Mouse (Mus musculus) limb, embryonic 15.5 days (tissue): ENCODE measurements around the gene Taok3. TPM values are rescaled to one million over a fixed set of nuclear protein-coding genes. Genes with fewer than 3 reads are reported as not detected.

ENCODE experiments used
- ATAC-seq: fragments of 200-750 bp; cut with Nextera tagmentation; 2 replicates; pipeline ENCODE4 v1.8.0; 2017; ENCODE audit warnings: low read depth, moderate TSS enrichment; ENCODE audit not compliant: insufficient number of reproducible peaks, low FRiP score, low TSS enrichment
- H3K27ac ChIP-seq: fragments of 300-500 bp; sonication (generic); 2 replicates; pipeline ENCODE4 v1.5.1; 2015; ENCODE audit warnings: moderate library complexity, mild to moderate bottlenecking, inconsistent platforms
- H3K27me3 ChIP-seq: fragments of 300-500 bp; sonication (generic); 2 replicates; pipeline ENCODE4 v1.6.1; 2015; ENCODE audit warnings: inconsistent platforms
- H3K36me3 ChIP-seq: fragments of 300-500 bp; sonication (generic); 2 replicates; pipeline ENCODE4 v1.6.1; 2015; ENCODE audit warnings: inconsistent platforms
- H3K4me1 ChIP-seq: fragments of 300-500 bp; sonication (generic); 2 replicates; pipeline ENCODE4 v1.6.1; 2015; ENCODE audit warnings: inconsistent platforms
- H3K4me2 ChIP-seq: fragments of 300-500 bp; sonication (generic); 2 replicates; pipeline ENCODE4 v1.6.1; 2015; ENCODE audit warnings: mild to moderate bottlenecking, inconsistent platforms
- H3K4me3 ChIP-seq: fragments of 300-500 bp; sonication (generic); 2 replicates; pipeline ENCODE4 v1.5.1; 2015; ENCODE audit warnings: mild to moderate bottlenecking, inconsistent platforms
- H3K9ac ChIP-seq: fragments of 300-500 bp; sonication (generic); 2 replicates; pipeline ENCODE4 v1.6.1; 2015; ENCODE audit warnings: inconsistent platforms
- H3K9me3 ChIP-seq: fragments of 300-500 bp; sonication (generic); 2 replicates; pipeline ENCODE4 v1.6.1; 2016; ENCODE audit warnings: inconsistent platforms
- WGBS: fragments of 180-500 bp; shearing (Covaris S2); methylation state at CpG from one replicate; pipeline ENCODE4 v1.1.7; 2015; 5-methylcytosine and 5-hydroxymethylcytosine counted together
- polyA plus RNA-seq: library from polyadenylated mRNA; unstranded; fragments of >200 nt; fragmentation: Nextera tagmentation; extraction: Ambion mirVana; gene quantifications from 2 replicates; pipeline ENCODE4 v1.2.1, GENCODE M21; 2015

The Taok3 gene
- polyA plus RNA-seq, 1 experiment from 2014 or later = 20.5 TPM

GRCm38 (mm10) chr5:117193748-117194147 lies 73.8 kb downstream of the Taok3 start:
- Histone ChIP-seq H3K27ac (no peak overlapping the region), H3K9ac (no peak overlapping the region), H3K4me1 (no peaks in the 10 kb centered on the region), H3K36me3 (peaks cover 3% of the 10 kb centered on the region; the same call in 1 of the 2 replicates), H3K9me3 (no peaks in the 10 kb centered on the region), H3K4me2 (no peak overlapping the region), H3K4me3 (no peak overlapping the region), H3K27me3 (no peaks in the 10 kb centered on the region)
- ATAC-seq = no peak
- WGBS = 74% methylated on average over 7 of the region's 7 CpGs

DNA sequence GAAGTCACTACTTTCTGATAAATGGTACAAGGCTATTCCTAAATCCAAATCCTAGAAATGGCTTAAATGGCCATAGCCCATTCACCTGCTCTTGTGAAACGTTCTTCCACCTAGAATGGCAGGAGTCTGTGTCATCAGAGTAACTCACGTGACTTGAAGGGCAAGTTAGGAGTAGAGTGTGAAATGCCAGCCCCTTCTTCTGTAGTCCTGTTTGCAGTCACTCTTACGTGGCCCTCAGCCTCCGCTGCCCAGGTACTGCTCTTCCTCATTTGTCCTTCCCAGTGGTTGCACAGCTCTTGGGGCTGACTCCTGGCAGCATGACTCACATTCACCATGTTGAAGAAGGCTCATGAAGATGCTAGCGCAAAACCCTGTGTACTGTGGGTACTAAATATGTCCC lies 74.7 kb downstream of the Taok3 start:
- peaks cover 4% of the 10 kb centered on the region; the same call in 1 of the 2 replicates for H3K36me3 ChIP-seq
- no peak overlapping the region for H3K4me3 ChIP-seq
- no peak overlapping the region for H3K4me2 ChIP-seq
- 92% methylated on average over 5 of the region's 5 CpGs for WGBS
- no peak for ATAC-seq
- no peak overlapping the region for H3K27ac ChIP-seq
- no peak overlapping the region for H3K9ac ChIP-seq
- no peaks in the 10 kb centered on the region for H3K27me3 ChIP-seq
- no peaks in the 10 kb centered on the region for H3K4me1 ChIP-seq
- H3K9me3 ChIP-seq = no peaks in the 10 kb centered on the region

DNA sequence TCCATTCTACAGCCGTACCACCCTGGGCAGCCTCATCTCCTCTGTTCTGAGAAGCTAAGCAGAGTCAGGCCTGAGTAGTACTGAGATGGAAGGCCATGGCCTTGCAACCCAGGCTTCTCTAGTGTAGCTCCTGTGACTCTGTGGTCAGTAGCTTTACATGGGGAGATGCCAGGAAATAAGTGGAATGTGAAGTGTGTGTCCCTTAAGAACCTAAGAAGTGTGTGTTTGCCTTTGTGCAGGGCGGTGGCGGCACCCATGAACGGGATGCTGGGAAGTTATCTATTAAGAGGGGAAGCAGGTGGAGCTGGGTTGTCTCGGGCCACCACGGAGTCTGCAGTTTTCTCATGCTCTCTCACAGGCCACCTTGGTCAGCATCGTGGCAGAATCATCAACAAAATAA lies 76.6 kb downstream of the Taok3 start:
- WGBS = 89% methylated on average over 7 of the region's 7 CpGs
- ATAC-seq = no peak

GRCm38 (mm10) chr5:117198390-117198789 lies 78.5 kb downstream of the Taok3 start:
- no peaks in the 10 kb centered on the region for H3K4me1 ChIP-seq
- 75% methylated on average over 3 of the region's 3 CpGs for WGBS
- no peak for ATAC-seq

More for the DNA sequence above, 76.6 kb downstream of the Taok3 start:
- Histone ChIP-seq H3K4me3 (no peak overlapping the region), H3K9ac (no peak overlapping the region), H3K9me3 (no peaks in the 10 kb centered on the region), H3K4me2 (no peak overlapping the region), H3K27me3 (no peaks in the 10 kb centered on the region), H3K36me3 (peaks cover 10% of the 10 kb centered on the region; the same call in 1 of the 2 replicates), H3K27ac (no peak overlapping the region), H3K4me1 (no peaks in the 10 kb centered on the region)

GRCm38 (mm10) chr5:117207286-117207685 lies 87.4 kb downstream of the Taok3 start:
- Histone ChIP-seq H3K27ac (no peak overlapping the region), H3K4me2 (no peak overlapping the region), H3K36me3 (peaks cover 21% of the 10 kb centered on the region), H3K9me3 (no peaks in the 10 kb centered on the region), H3K9ac (no peak overlapping the region), H3K4me3 (no peak overlapping the region), H3K27me3 (no peaks in the 10 kb centered on the region), H3K4me1 (no peaks in the 10 kb centered on the region)
- WGBS = 75% methylated on average over 16 of the region's 16 CpGs
- no peak for ATAC-seq

More at GRCm38 (mm10) chr5:117198390-117198789, 78.5 kb downstream of the Taok3 start:
- H3K27me3 ChIP-seq = no peaks in the 10 kb centered on the region
- no peaks in the 10 kb centered on the region for H3K9me3 ChIP-seq
- no peak overlapping the region for H3K9ac ChIP-seq
- H3K4me2 ChIP-seq = no peak overlapping the region
- no peak overlapping the region for H3K27ac ChIP-seq
- peaks cover 10% of the 10 kb centered on the region; the same call in 1 of the 2 replicates for H3K36me3 ChIP-seq
- no peak overlapping the region for H3K4me3 ChIP-seq

DNA sequence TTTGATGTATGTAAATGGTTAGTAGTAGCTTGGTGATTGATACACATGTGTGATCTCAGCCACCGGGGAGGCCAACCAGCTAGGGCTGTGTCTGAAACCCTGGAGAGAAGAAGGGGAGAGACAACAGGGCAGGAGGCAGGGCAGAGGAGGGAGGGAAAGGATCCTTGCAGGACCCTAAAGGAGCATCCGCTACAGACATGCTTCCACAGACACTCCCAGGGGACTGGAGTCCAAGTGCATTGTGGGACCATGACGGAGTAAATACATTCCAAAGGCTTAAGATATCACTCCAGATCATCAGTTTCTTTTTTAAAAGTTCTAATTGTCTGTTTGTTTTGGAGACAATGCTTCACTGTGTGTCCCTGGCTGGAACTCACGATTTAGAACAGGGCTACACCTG lies 94.1 kb downstream of the Taok3 start:
- Histone ChIP-seq H3K4me3 (no peak overlapping the region), H3K4me1 (no peaks in the 10 kb centered on the region), H3K9me3 (no peaks in the 10 kb centered on the region), H3K27ac (no peak overlapping the region), H3K4me2 (no peak overlapping the region), H3K9ac (no peak overlapping the region), H3K27me3 (no peaks in the 10 kb centered on the region), H3K36me3 (peaks cover 12% of the 10 kb centered on the region)
- ATAC-seq = no peak
- 71% methylated on average over 4 of the region's 4 CpGs for WGBS

- H3K36me3 ChIP-seq = peaks cover 3% of the 10 kb centered on the region; the same call in 1 of the 2 replicates
- no peak overlapping the region for H3K9ac ChIP-seq
- H3K27ac ChIP-seq = no peak overlapping the region
- H3K9me3 ChIP-seq = no peaks in the 10 kb centered on the region
- H3K4me2 ChIP-seq = no peak overlapping the region
- 65% methylated on average over 12 of the region's 12 CpGs for WGBS
- H3K4me3 ChIP-seq = no peak overlapping the region
- H3K4me1 ChIP-seq = no peaks in the 10 kb centered on the region
- H3K27me3 ChIP-seq = no peaks in the 10 kb centered on the region
- no peak for ATAC-seq
These were observed 111.1 kb downstream of the Taok3 start for GRCm38 (mm10) chr5:117231059-117231458.

DNA sequence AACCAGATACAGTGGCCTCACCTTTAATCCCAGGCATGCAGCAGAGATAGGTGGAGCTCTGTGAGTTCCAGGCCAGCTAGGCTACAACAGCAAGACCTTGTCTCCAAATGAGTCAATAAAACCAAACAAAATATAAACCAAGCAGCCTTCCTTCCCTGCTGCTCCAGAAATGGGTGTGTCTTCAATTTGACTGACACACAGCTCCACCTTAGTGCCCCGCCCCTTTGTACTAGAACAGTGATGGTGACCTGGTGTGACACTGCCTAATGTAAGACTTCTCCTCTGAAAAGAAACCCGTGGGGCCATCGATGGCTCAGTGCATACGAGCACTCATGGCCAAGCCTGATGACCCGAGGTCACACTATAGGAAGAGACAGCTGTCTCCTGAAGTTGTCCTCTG lies 116.6 kb downstream of the Taok3 start:
- H3K4me1 ChIP-seq = 0 out of 2 replicates have a peak, but pooled peaks cover 12% of the 10 kb centered on the region
- no peaks in the 10 kb centered on the region for H3K9me3 ChIP-seq
- H3K9ac ChIP-seq = no peak overlapping the region
- no peak overlapping the region for H3K4me3 ChIP-seq
- no peaks in the 10 kb centered on the region for H3K36me3 ChIP-seq
- 74% methylated on average over 5 of the region's 5 CpGs for WGBS
- H3K27me3 ChIP-seq = 0 out of 2 replicates have a peak, but pooled peaks cover 2% of the 10 kb centered on the region
- ATAC-seq = no peak
- no peak overlapping the region for H3K4me2 ChIP-seq
- no peak overlapping the region for H3K27ac ChIP-seq

GRCm38 (mm10) chr5:117239106-117239505 lies 119.2 kb downstream of the Taok3 start:
- ATAC-seq = no peak
- Histone ChIP-seq H3K4me3 (no peak overlapping the region), H3K36me3 (0 out of 2 replicates have a peak, but pooled peaks cover 1% of the 10 kb centered on the region), H3K27ac (no peak overlapping the region), H3K9me3 (no peaks in the 10 kb centered on the region), H3K9ac (no peak overlapping the region), H3K27me3 (peaks cover 14% of the 10 kb centered on the region; the same call in 1 of the 2 replicates), H3K4me1 (peaks cover 18% of the 10 kb centered on the region; the same call in 1 of the 2 replicates), H3K4me2 (no peak overlapping the region)
- 57% methylated on average over 4 of the region's 4 CpGs for WGBS

GRCm38 (mm10) chr5:117240321-117240731 lies 120.4 kb downstream of the Taok3 start:
- Histone ChIP-seq H3K27me3 (peaks cover 14% of the 10 kb centered on the region; the same call in 1 of the 2 replicates), H3K4me2 (peak overlapping the region; percentile 53), H3K36me3 (0 out of 2 replicates have a peak, but pooled peaks cover 4% of the 10 kb centered on the region), H3K4me3 (peak overlapping the region; percentile 37), H3K27ac (no peak overlapping the region), H3K9me3 (no peaks in the 10 kb centered on the region), H3K4me1 (peaks cover 18% of the 10 kb centered on the region; the same call in 1 of the 2 replicates), H3K9ac (no peak overlapping the region)
- WGBS = 9% methylated on average over 12 of the region's 12 CpGs
- no peak for ATAC-seq

- Histone ChIP-seq H3K4me3 (peak overlapping the region; percentile 37), H3K36me3 (0 out of 2 replicates have a peak, but pooled peaks cover 4% of the 10 kb centered on the region), H3K4me2 (peak overlapping the region; percentile 53), H3K27ac (no peak overlapping the region), H3K4me1 (peaks cover 18% of the 10 kb centered on the region; the same call in 1 of the 2 replicates), H3K9me3 (no peaks in the 10 kb centered on the region), H3K9ac (peak overlapping the region; percentile 26; the same call in 1 of the 2 replicates), H3K27me3 (peaks cover 14% of the 10 kb centered on the region; the same call in 1 of the 2 replicates)
- WGBS = 5% methylated on average over 32 of the region's 32 CpGs
- ATAC-seq = no peak
These were observed 120.9 kb downstream of the Taok3 start for GRCm38 (mm10) chr5:117240761-117241322.

DNA sequence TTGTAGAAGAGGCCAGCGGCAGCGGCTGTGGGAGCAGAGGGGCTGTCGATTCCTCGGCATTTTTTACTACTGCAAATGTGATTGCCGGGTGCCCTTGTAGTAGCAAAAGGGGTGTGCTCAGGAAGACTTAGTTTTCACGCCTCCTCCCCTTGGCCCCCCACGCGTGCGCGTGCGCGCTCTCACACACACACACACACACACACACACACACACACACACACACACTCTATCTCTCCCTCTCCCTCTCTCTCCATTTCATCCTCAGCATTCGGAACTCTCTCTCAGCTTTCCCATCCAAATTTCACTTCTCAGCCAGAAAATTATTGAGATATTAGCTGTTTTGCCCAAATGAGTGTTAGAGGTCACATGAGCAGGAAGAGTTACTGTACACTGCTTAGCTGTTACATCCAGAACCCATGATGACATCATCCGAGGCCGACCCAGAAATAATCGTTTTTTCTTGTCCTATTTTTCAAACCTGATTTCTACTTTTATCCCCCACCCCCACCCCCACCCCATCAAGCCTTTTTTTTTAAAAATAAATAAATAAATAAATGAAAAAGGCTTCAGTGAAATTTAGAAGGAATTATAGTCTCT lies 122.1 kb downstream of the Taok3 start:
- no peak overlapping the region for H3K27ac ChIP-seq
- no peak overlapping the region for H3K4me2 ChIP-seq
- H3K36me3 ChIP-seq = 0 out of 2 replicates have a peak, but pooled peaks cover 4% of the 10 kb centered on the region
- ATAC-seq = no peak
- H3K27me3 ChIP-seq = peaks cover 14% of the 10 kb centered on the region; the same call in 1 of the 2 replicates
- no peaks in the 10 kb centered on the region for H3K9me3 ChIP-seq
- WGBS = 55% methylated on average over 16 of the region's 16 CpGs
- peaks cover 18% of the 10 kb centered on the region; the same call in 1 of the 2 replicates for H3K4me1 ChIP-seq
- H3K4me3 ChIP-seq = no peak overlapping the region
- no peak overlapping the region for H3K9ac ChIP-seq
